Mouse (Mus musculus) MEL (cell line): ENCODE measurements around the gene Uaca. TPM values are rescaled to one million over a fixed set of nuclear protein-coding genes. Genes with fewer than 3 reads are reported as not detected.
"Not testable (repeated sequence)": the region's sequence is repeated elsewhere in the genome, so short reads cannot be mapped to it uniquely, and the experiment has no call there.

Source experiments
- DNase-seq: peaks from one replicate; pipeline ENCODE4 v3.0.0; 2011; ENCODE audit warnings: low read depth, low spot score
- H3K27ac ChIP-seq: 2 replicates; pipeline ENCODE4 v1.5.1; 2012; ENCODE audit warnings: low read depth, mild to moderate bottlenecking, control low read depth, low read length, moderate library complexity; ENCODE audit not compliant: control insufficient read depth
- H3K27me3 ChIP-seq, 2 experiments: fragments of 150-350 bp in 1 of 2; sonication (generic) in 1 of 2; 2 replicates each; pipeline ENCODE4 v1.6.1; 2012; ENCODE audit warnings: low read length in 2 of 2, mild to moderate bottlenecking in 2 of 2, improper control_type of control experiment in 1 of 2, moderate library complexity in 1 of 2; ENCODE audit not compliant: insufficient read depth in 2 of 2, control insufficient read depth in 1 of 2
- H3K36me3 ChIP-seq, 2 experiments: 2 replicates each; pipeline ENCODE4 v1.6.1; 2012 to 2014; ENCODE audit warnings: low read length in 2 of 2, improper control_type of control experiment in 1 of 2, inconsistent platforms in 1 of 2, mild to moderate bottlenecking in 1 of 2; ENCODE audit not compliant: insufficient read depth in 2 of 2, control insufficient read depth in 1 of 2
- H3K4me1 ChIP-seq, 2 experiments: fragments of 150-350 bp in 1 of 2; sonication (generic) in 1 of 2; 2 replicates each; pipeline ENCODE4 v1.6.1; 2012; ENCODE audit warnings: low read length in 2 of 2, improper control_type of control experiment in 1 of 2, mild to moderate bottlenecking in 1 of 2; ENCODE audit not compliant: insufficient read depth in 2 of 2, control insufficient read depth in 1 of 2
- H3K4me3 ChIP-seq, 2 experiments: fragments of 150-350 bp in 1 of 2; sonication (generic) in 1 of 2; 2 replicates each; pipeline ENCODE4 v1.5.1; 2012; ENCODE audit warnings: low read depth in 2 of 2, low read length in 2 of 2, mild to moderate bottlenecking in 2 of 2, moderate library complexity in 2 of 2, control low read depth in 1 of 2, improper control_type of control experiment in 1 of 2; ENCODE audit not compliant: control insufficient read depth in 1 of 2, insufficient read depth in 1 of 2
- H3K79me2 ChIP-seq: 2 replicates; pipeline ENCODE4 v1.6.1; 2012; ENCODE audit warnings: mild to moderate bottlenecking, low read length, moderate library complexity; ENCODE audit not compliant: control insufficient read depth, poor library complexity, insufficient read depth
- H3K9ac ChIP-seq: 2 replicates; pipeline ENCODE4 v1.6.1; 2012; ENCODE audit warnings: low read depth, mild to moderate bottlenecking, control low read depth, low read length, moderate library complexity; ENCODE audit not compliant: control insufficient read depth, poor library complexity, severe bottlenecking
- H3K9me3 ChIP-seq: fragments of 150-350 bp; sonication (generic); replicated peaks from 2 replicates; pipeline ENCODE4 v1.6.1; 2012; ENCODE audit warnings: mild to moderate bottlenecking, low read length, improper control_type of control experiment, moderate library complexity; ENCODE audit not compliant: insufficient read depth
- CHD1 ChIP-seq: IDR thresholded peaks from 2 replicates; pipeline ENCODE4 v1.6.1; 2012; ENCODE audit warnings: low read depth, mild to moderate bottlenecking, inconsistent platforms, low read length, improper control_type of control experiment
- E2F4 ChIP-seq: IDR thresholded peaks from 2 replicates; pipeline ENCODE4 v1.6.1; 2011; ENCODE audit warnings: low read depth, low read length, improper control_type of control experiment, borderline replicate concordance
- EP300 ChIP-seq, 2 experiments: IDR thresholded peaks; 2 replicates each; pipeline ENCODE4 v1.6.1; 2011; ENCODE audit warnings: improper control_type of control experiment in 2 of 2, low read length in 2 of 2, low read depth in 1 of 2, mild to moderate bottlenecking in 1 of 2
- GABPA ChIP-seq: IDR thresholded peaks from 2 replicates; pipeline ENCODE4 v1.6.1; 2012; ENCODE audit warnings: low read depth, mild to moderate bottlenecking, inconsistent platforms, low read length, improper control_type of control experiment, moderate library complexity
- HCFC1 ChIP-seq: IDR thresholded peaks from 2 replicates; pipeline ENCODE4 v1.6.1; 2012; ENCODE audit warnings: low read depth, mild to moderate bottlenecking, inconsistent platforms, low read length, improper control_type of control experiment, moderate library complexity
- JUND ChIP-seq: IDR thresholded peaks from 2 replicates; pipeline ENCODE4 v1.6.1; 2011; ENCODE audit warnings: low read depth, mild to moderate bottlenecking, improper control_type of control experiment, low read length
- KAT2A ChIP-seq: conservative IDR thresholded peaks from 2 replicates; pipeline ENCODE4 v1.6.1; 2012; ENCODE audit warnings: low read depth, low read length, improper control_type of control experiment, inconsistent platforms
- MAFK ChIP-seq: IDR thresholded peaks from 2 replicates; pipeline ENCODE4 v1.6.1; 2011; ENCODE audit warnings: low read depth, mild to moderate bottlenecking, low read length, improper control_type of control experiment, borderline replicate concordance
- MEF2A ChIP-seq: IDR thresholded peaks from 2 replicates; pipeline ENCODE4 v1.6.1; 2014; ENCODE audit warnings: low read depth, mild to moderate bottlenecking, inconsistent platforms, low read length, improper control_type of control experiment; ENCODE audit not compliant: poor library complexity, insufficient replicate concordance, severe bottlenecking; ENCODE audit errors: extremely low read depth
- MXI1 ChIP-seq: IDR thresholded peaks from 2 replicates; pipeline ENCODE4 v1.6.1; 2011; ENCODE audit warnings: mild to moderate bottlenecking, low read depth, low read length, improper control_type of control experiment
- NRF1 ChIP-seq: IDR thresholded peaks from 2 replicates; pipeline ENCODE4 v1.6.1; 2014; ENCODE audit warnings: low read depth, mild to moderate bottlenecking, inconsistent platforms, low read length, improper control_type of control experiment, moderate library complexity; ENCODE audit not compliant: poor library complexity, insufficient read depth, severe bottlenecking
- POLR2A ChIP-seq, 2 experiments: IDR thresholded peaks; 2 replicates each; pipeline ENCODE4 v1.6.1; 2011 to 2012; ENCODE audit warnings: low read length in 2 of 2, mild to moderate bottlenecking in 2 of 2, control low read depth in 1 of 2, improper control_type of control experiment in 1 of 2, low read depth in 1 of 2, moderate library complexity in 1 of 2; ENCODE audit not compliant: control insufficient read depth in 1 of 2, insufficient read depth in 1 of 2, poor library complexity in 1 of 2
- POLR2AphosphoS5 ChIP-seq: IDR thresholded peaks from 2 replicates; pipeline ENCODE4 v1.6.1; 2012; ENCODE audit warnings: low read depth, borderline replicate concordance, mild to moderate bottlenecking, inconsistent platforms, low read length, moderate library complexity, mixed read lengths
- RCOR1 ChIP-seq: IDR thresholded peaks from 2 replicates; pipeline ENCODE4 v1.6.1; 2012; ENCODE audit warnings: low read depth, mild to moderate bottlenecking, inconsistent platforms, low read length, improper control_type of control experiment
- SIN3A ChIP-seq: IDR thresholded peaks from 2 replicates; pipeline ENCODE4 v1.6.1; 2012; ENCODE audit warnings: low read length, improper control_type of control experiment, inconsistent platforms
- TAL1 ChIP-seq: IDR thresholded peaks from 2 replicates; pipeline ENCODE4 v1.6.1; 2012; ENCODE audit warnings: mild to moderate bottlenecking, inconsistent platforms, low read length, moderate library complexity, mixed read lengths
- TCF12 ChIP-seq: IDR thresholded peaks from 2 replicates; pipeline ENCODE4 v1.6.1; 2014; ENCODE audit warnings: low read depth, mild to moderate bottlenecking, inconsistent platforms, low read length, improper control_type of control experiment, moderate library complexity
- UBTF ChIP-seq: IDR thresholded peaks from 2 replicates; pipeline ENCODE4 v1.6.1; 2012; ENCODE audit warnings: low read depth, mild to moderate bottlenecking, inconsistent platforms, low read length, improper control_type of control experiment, moderate library complexity, borderline replicate concordance; ENCODE audit not compliant: insufficient read depth
- USF1 ChIP-seq: IDR thresholded peaks from 2 replicates; pipeline ENCODE4 v1.6.1; 2014; ENCODE audit warnings: low read depth, mild to moderate bottlenecking, inconsistent platforms, low read length, improper control_type of control experiment, moderate library complexity
- USF2 ChIP-seq, 2 experiments: IDR thresholded peaks; 2 replicates each; pipeline ENCODE4 v1.6.1; 2011 to 2012; ENCODE audit warnings: improper control_type of control experiment in 2 of 2, low read length in 2 of 2, borderline replicate concordance in 1 of 2, inconsistent platforms in 1 of 2, low read depth in 1 of 2, mild to moderate bottlenecking in 1 of 2; ENCODE audit not compliant: insufficient read depth in 1 of 2
- ZC3H11A ChIP-seq: IDR thresholded peaks from 2 replicates; pipeline ENCODE4 v1.6.1; 2012; ENCODE audit warnings: low read depth, mild to moderate bottlenecking, inconsistent platforms, low read length, improper control_type of control experiment
- polyA plus RNA-seq, 2 experiments: library from polyadenylated mRNA; stranded (reverse) in 1 of 2; unstranded in 1 of 2; fragments of >175 nt in 1 of 2; fragments of >200 nt in 1 of 2; gene quantifications; 2 replicates each; pipeline versions ENCODE4 v1.2.1 to v1.2.4; 2012; ENCODE audit warnings: low replicate concordance in 2 of 2, low read depth in 1 of 2; ENCODE audit not compliant: insufficient read length in 2 of 2, insufficient read depth in 1 of 2, missing spikeins in 1 of 2
- total RNA-seq: library from RNA; depleted of rRNA; stranded (reverse); fragments of 300-350 nt; gene quantifications from 2 replicates; pipeline ENCODE4 v1.2.3, GENCODE M21; 2012

The Uaca gene
- total and polyA plus RNA-seq, 3 experiments: 10.9 to 11.4 TPM; not detected in 1

DNA sequence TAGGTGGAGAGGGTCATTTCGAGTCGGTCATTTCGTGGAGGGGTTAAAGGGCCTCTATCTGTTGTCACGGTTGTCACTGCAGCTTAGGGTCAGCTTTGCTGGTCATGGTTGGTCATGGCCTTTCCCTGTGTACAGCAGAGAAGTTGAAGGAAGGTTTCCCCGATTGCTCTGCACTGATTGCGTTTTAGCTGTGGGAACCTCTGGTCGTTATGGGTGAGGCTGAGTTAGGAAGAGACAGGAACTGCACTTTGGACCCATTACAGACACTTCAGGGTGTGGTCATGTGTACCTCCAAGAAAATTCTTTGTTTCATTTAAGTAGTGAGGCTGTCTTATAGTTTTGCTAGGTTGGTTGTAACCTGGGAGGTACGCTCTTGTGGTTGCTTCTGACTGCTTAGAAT lies 21.2 kb downstream of the Uaca start:
- H3K27me3 ChIP-seq: no peaks in the 10 kb centered on the region; a peak in 1 of 4 replicates
- no peaks in the 10 kb centered on the region for H3K4me1 ChIP-seq

DNA sequence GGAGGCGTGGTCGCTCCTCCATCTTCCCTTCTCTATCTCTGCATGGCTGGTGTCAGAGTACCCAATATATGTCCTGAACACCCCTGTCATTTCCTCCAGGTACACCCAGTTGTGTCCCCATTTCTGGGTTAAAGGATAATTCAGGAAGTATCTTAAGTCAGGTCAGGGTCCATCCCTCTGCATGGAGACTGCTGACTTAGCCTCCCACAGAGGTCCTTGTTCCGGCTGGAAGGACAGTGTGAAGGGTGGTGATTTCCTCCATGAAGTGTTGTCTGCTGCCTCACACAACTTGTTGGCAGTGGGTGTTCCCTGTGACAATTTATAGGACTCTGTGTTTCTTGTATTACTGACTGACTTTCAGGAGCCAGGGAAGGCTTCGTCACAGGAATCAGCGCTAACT lies 23.2 kb downstream of the Uaca start:
- H3K79me2 ChIP-seq: no peaks in the 10 kb centered on the region
- DNase-seq: no peak
- no peak overlapping the region for H3K4me3 ChIP-seq
- TF ChIP-seq KAT2A (no peak), E2F4 (no peak), MEF2A (no peak), NRF1 (no peak), JUND (no peak)
- H3K4me1 ChIP-seq: no peaks in the 10 kb centered on the region
- no peaks in the 10 kb centered on the region for H3K27me3 ChIP-seq
- H3K27ac ChIP-seq: no peak overlapping the region
- H3K9me3 ChIP-seq: no peaks in the 10 kb centered on the region
- no peak overlapping the region for H3K9ac ChIP-seq
- H3K36me3 ChIP-seq: no peaks in the 10 kb centered on the region

More for the DNA sequence above, 21.2 kb downstream of the Uaca start:
- DNase-seq: no peak
- Histone ChIP-seq H3K4me3 (no peak overlapping the region), H3K36me3 (no peaks in the 10 kb centered on the region), H3K9me3 (no peaks in the 10 kb centered on the region), H3K9ac (no peak overlapping the region), H3K27ac (no peak overlapping the region), H3K79me2 (no peaks in the 10 kb centered on the region)
- TF ChIP-seq HCFC1 (no peak), TAL1 (no peak), E2F4 (no peak), CHD1 (no peak), ZC3H11A (no peak), KAT2A (no peak), UBTF (no peak), MXI1 (no peak), USF1 (no peak), RCOR1 (no peak), POLR2A (IDR thresholded peaks at IDR 0.05; ENCODE audit: control insufficient read depth in 1 of 2, insufficient read depth in 1 of 2, low read depth in 1 of 2, low read length in 2 of 2, poor library complexity in 1 of 2) (no peak), SIN3A (no peak), POLR2AphosphoS5 (no peak), GABPA (no peak), TCF12 (no peak), MAFK (no peak), USF2 (IDR thresholded peaks at IDR 0.05; ENCODE audit: borderline replicate concordance in 1 of 2, insufficient read depth in 1 of 2, low read depth in 1 of 2, low read length in 2 of 2) (no peak), EP300 (IDR thresholded peaks at IDR 0.05; ENCODE audit: low read depth in 1 of 2, low read length in 2 of 2) (no peak)

DNA sequence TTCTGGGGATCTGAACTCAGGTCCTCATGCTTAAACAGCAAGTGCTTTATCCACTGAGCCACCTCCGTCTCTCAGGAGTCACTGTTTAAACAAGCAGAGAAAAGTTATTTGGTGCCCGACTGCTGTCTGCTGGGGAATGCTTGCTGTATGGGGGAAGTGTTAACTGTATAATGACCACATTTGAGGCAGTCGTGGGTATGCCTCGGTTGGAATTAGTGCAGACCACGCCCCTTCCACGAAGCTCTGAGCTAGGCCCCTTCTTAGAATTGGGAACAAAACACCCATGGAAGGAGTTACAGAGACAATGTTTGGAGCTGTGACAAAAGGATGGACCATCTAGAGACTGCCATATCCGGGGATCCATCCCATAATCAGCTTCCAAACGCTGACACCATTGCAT lies 24.2 kb downstream of the Uaca start:
- H3K27ac ChIP-seq, H3K36me3 ChIP-seq, H3K4me3 ChIP-seq, DNase-seq, H3K4me1 ChIP-seq, H3K27me3 ChIP-seq, H3K79me2 ChIP-seq, H3K9ac ChIP-seq, H3K9me3 ChIP-seq: not testable (repeated sequence)
